Mouse (Mus musculus) spleen, adult 2 months (tissue): ENCODE data around the gene Glud1.

Source experiments
- CTCF ChIP-seq: fragments of 200-500 bp; IDR thresholded peaks from 2 replicates; pipeline ENCODE4 v1.5.1; 2011; ENCODE audit warnings: mild to moderate bottlenecking, inconsistent platforms; ENCODE audit not compliant: insufficient read depth, insufficient read length, insufficient replicate concordance; ENCODE audit errors: extremely low read depth
- POLR2A ChIP-seq: fragments of 200-500 bp; IDR thresholded peaks from 2 replicates; pipeline ENCODE4 v1.6.1; 2011; ENCODE audit warnings: low read depth, low read length, inconsistent platforms

DNA sequence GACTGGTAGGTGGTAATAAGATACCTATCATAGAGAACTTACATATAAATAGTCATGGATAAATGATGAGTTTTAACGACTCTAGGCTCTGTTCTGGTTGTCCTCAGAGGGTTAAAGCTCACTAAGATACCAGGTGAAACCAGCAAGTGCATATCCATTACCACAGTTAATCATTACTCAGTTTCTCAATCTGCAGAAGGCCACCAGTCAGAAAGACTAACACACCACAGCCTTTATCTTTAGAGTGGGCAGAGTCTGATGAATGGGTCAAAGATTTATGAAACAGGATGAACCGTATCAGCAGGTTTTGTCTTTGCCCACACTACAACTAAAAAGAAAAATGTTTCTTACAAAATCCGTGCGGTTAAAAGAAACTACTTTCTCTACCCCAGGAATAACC, 35.3 kb upstream of the Glud1 start:
- TF ChIP-seq CTCF (no peak), POLR2A (no peak)
